Mouse (Mus musculus): ENCODE data around the gene Adcyap1r1.

Gene Adcyap1r1

DNA sequence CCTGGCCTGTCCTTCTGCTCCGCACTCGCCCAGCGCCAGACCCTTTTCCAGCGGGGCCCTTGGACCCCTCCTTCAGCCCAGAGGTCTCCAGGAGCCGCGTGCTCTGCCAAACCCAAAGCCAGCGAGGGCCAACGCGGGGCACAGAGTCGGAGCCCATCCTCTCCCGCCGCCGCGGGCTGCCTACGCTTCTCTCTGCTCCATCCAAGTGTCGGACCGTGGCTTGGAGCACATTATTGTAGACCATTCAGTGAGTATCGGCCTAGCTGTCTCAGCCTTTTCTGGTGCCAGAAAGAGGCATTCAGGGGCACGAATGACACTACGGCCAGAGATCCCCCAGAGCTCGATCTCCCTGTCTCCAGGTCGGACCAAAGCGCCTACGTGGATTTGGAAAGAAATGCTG, 603 bp downstream of the Adcyap1r1 start:
- no peak for DNase-seq

DNA sequence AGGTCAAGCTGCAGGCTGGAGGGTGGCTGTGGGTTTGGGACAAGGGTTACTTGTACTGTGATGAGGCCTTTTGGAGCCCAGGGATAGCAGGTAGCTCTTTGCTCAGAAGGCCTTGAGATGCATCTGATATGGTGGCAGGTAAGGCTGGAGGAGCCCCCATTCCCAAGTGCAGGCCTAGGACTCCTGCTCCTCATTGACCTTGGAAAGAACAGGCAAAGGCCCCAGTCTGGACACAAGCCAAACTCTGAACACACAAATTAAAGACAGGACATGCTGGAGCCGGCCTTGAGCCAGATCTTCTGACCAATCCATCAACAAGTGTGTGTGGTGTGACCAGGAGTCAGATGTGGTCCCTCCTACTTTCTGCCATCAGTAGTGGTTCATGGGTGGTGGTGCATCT, 1.8 kb downstream of the Adcyap1r1 start:
- DNase-seq = no peak

DNA sequence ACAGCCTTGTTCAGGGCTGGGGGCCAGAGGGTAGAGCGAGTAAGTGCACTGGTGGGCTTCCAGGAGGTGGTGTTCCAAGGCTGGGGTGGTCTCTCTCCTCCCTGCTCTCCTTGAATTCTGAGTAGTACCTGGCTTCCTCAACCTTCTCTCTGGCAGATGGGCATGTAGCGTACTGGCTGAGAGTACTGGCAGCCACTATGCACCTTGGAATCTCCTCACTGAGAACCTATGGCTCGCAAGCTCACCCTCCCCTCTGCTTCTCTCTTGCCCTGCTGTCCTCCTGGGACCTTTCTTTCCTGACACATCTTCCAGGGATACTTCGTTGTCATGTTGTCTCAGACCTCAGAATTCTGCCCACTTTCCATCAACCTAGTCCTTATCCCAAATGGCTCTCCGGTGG, 3.9 kb downstream of the Adcyap1r1 start:
- DNase-seq = no peak

DNA sequence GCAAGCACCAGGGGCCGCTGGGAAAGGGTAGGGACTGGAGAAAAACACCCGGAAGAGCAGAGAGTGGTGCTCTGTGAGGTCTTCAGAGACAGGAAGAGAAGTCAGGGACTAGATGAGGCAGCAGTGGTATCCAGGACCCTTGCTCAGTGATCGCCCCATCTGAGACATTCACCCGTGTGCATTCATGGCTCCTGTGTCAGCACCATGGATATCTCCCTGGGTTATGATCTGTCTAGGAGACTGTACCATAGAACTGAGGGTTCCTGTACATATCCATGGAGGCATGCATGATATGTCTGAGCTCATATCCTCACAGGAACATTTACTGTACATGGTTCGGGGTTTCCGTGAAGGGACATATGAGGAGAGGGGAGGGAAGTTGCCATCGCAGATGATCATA, 5.9 kb downstream of the Adcyap1r1 start:
- DNase-seq = no peak

GRCm38 (mm10) chr6:55458156-55458555, 6.4 kb downstream of the Adcyap1r1 start:
- DNase-seq = no peak

DNA sequence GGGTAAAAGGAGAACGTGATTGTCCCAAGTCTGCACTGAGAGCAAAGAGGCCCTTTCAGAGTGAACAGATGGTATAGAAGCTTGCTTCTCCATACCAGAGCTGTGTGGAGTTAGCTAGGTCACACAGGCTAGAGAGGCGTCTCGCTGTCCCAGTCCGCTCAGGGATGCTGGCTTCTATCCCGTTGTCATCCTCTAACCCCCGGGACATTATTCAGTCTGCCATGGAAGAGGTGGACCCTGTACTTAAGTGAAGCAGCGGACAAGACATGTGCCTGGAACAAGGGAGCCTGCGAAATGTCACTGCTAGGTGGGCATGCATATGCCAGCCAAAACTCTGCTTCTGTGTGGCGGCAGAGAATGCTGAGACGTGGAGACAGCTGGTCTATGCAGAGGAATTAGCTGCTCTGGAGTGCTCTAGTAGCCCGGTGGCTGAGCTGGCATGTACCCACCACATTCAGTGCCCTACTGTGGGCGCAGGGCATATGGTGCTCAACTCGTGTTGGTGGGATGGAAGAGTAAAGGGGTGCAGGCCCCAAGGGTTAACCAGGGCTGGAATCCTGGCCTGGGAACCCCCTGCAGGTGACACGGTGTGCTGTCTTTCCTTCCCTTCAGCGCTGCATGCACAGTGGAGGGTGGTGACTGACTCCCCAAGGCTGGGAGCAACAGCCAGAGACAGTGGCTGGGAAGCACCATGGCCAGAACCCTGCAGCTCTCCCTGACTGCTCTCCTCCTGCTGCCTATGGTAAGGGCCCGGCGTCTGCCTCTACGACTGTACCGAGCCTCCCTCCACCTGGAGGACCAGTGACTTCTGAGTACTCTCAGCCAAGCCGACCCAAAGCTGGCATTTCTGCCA, 8.0 kb downstream of the Adcyap1r1 start:
- no peak for DNase-seq

DNA sequence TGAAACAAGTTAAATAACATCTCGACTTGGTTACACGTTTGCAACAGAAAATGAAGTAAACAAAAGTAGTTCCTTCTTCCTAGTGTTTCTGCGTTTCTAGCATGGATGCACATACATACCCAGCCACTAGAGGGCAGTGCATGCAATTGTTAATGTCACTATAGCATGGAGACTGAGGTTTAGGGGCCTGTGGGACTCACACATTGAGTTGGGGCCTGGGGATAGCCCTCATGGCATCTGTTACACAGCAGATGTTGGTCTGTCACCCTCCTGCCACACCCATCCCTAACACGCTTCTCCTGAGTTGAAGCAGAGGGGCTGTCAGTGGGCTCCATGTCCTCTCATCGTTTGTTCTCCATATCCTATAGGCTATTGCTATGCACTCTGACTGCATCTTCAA, 9.4 kb downstream of the Adcyap1r1 start:
- no peak for DNase-seq

GRCm38 (mm10) chr6:55461678-55462077, 9.9 kb downstream of the Adcyap1r1 start:
- DNase-seq = no peak

DNA sequence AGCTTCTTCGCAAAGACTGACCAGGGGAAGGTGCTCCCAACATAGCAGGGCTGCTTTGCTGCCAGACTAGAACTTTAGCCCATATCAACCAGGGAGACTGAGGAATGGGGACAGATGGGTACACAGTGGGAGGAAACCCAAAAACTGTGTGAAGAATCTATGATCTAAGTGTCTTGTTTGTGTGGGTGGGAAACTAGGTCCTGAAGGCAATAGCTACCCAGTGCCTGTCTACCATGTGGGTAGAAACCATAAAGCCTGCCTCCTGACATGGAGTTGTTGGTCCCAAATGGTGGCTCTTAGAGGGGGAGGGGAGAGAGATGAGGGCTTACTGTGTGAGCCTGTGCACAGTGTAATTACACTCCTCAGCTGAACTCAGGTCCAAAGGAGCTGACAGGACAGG, 10.6 kb downstream of the Adcyap1r1 start:
- no peak for DNase-seq

DNA sequence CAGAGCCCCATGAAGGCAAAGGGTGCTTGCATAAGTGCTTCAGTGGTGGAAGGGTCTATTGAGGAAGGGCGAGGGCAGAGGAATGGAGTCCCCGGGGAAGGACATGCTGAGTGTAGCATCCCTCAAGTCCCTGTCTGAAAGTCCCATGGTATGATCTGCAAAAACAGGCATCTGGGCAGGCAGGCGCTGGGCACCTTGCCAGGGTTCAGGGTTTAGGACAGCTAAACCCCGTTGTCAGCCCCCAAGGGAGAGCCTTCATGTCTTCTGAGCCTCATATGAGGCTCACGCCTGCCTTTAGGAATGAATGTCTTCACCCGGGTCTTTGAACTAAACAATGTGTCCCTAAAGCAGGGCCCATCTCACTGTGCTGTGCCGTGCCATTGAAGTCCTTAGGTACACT, 12.2 kb downstream of the Adcyap1r1 start:
- DNase-seq = no peak

- no peak for DNase-seq
These were observed 13.5 kb downstream of the Adcyap1r1 start for GRCm38 (mm10) chr6:55465311-55465710.

DNA sequence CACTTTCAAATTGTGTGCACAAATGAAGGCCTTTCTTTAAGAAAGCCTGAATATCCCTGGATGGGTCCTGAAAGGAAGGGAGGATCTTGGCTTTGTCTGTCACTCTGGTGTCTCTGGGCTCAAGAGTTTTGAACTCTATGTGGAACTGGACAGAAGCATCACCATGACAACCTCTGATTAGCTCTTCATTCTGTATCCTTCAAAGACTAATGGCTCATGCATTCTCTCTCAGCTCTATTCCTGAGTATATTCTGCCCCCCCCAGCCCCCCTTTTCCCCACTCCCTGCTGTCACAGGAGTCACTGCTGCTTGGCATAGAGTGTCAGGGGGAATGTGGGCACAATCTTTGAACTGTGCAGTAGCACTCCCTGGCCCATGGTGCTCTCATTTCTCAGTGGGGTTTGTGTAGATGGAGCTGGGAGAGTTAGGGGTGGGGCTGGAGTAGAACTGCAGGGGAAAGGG, 14.6 kb downstream of the Adcyap1r1 start:
- no peak for DNase-seq

GRCm38 (mm10) chr6:55470691-55471090, 18.9 kb downstream of the Adcyap1r1 start:
- DNase-seq = no peak

- DNase-seq = no peak
These were observed 20.6 kb downstream of the Adcyap1r1 start for GRCm38 (mm10) chr6:55472381-55472780.

DNA sequence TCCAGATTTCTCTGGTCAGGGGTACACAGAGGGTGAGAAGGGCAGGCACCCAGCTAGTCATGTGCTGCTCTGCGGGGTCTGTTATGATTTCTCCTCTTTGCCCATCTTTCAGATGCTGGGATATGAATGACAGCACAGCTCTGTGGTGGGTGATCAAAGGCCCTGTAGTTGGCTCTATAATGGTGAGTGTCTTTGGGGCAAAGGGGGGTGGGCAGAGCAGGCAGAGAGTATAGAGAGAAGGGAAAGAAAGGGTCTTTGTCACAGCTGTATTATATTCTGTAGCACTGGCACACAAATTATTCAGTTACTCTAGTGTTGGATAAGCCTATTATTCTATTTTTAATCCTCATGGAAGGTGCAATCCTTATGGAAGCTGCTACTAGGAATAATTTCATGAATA, 29.2 kb downstream of the Adcyap1r1 start:
- no peak for DNase-seq

DNA sequence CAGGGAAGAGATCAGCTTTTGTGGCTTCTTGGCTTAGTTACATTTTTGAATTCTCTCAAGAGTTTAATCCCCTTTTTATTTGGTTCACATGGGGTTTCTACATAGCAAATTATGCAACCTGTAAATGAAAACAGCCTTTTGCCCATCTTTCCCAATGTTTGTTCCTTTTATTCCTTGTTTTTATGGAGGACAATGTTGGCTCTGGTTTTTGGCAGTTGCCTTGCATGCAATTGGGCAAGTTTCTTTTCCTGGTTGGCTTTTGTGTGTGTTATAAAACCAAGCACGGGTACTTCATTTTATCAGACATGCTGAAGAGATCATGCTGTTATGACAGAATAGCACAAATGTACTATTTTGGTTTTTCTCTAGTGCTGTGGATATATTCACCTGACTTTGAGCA, 30.7 kb downstream of the Adcyap1r1 start:
- DNase-seq = no peak

GRCm38 (mm10) chr6:55483360-55483759, 31.6 kb downstream of the Adcyap1r1 start:
- no peak for DNase-seq

DNA sequence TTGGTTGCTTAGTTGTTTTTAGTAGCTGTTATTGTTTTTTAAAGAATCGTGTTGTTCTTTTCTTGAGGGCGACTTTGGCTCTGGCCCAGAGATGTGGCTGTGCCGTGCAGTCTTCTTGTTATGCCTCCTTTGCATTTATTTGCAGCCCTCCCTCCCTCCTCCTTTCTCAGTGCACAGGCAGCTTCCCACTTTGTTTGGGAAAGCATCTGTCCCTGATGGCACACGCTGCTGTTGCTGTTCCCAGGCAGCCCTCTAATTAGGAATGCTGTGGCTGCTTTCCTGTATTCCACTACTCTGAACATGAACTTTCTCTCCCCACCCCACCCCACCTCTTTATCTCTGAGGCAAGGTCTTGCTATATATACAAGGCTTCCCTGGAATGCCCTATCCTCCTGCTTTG, 32.4 kb downstream of the Adcyap1r1 start:
- DNase-seq = no peak

GRCm38 (mm10) chr6:55485216-55485615, 33.4 kb downstream of the Adcyap1r1 start:
- DNase-seq = no peak

DNA sequence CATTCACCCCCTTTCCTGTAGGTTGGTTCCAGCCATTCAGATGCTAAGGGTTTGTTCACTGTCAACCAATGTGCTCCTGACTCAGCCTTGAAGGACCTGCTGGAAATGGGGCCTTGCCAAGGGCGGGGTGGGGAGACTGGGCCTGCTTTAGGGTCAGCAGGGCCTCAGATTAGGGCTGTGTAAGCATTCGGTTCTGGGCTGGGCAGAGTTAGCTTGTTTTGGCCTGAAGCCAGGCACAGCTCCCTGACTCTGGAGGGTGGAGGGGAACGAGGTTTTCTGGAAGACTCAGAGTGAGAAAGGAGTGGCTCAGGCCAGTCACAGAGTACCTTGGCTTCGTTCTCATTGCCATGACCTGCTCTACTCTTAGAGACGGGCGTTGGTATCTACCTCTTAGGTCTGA, 35.9 kb downstream of the Adcyap1r1 start:
- DNase-seq = peak; percentile 7

GRCm38 (mm10) chr6:55496201-55496600, 44.4 kb downstream of the Adcyap1r1 start:
- DNase-seq = no peak

DNA sequence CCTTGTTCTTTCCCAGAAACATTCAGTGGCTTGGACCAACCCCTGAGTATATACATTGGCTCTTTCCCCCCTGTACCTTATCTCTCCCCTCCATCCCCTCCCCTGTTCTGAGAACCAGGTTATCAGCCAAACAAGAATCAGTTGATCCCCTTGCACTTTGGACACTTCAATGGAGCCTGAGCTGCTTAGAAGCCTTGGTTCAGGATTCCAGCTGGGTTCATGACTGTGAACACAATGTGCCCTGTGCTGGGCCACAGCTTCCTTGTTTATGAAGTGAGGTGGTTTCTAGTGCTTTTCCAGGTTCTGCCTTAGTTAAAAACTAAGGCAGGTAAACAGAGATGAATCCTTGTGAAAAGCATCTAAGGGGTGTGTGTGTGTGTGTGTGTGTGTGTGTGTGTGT, 47.0 kb downstream of the Adcyap1r1 start:
- DNase-seq = no peak

DNA sequence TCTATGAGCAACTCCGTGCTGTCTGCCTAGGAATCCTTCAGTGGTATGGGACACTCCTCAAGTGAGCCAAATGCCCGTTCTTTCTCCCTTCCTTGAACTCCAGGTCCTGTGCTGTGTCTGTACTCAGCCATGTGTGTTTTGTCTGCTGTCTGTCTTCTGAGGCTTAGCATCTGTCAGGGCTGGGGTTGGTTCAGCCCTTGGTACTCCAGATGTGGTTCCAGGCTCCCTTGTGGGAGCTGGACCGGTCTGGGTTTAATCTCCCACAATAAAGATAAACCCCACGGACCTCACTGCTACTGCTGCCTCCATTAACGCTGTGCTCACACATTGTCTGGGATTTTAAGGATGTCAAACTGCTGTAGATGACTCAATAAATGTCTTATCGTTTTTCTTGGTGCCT, 49.3 kb downstream of the Adcyap1r1 start:
- DNase-seq = no peak

DNA sequence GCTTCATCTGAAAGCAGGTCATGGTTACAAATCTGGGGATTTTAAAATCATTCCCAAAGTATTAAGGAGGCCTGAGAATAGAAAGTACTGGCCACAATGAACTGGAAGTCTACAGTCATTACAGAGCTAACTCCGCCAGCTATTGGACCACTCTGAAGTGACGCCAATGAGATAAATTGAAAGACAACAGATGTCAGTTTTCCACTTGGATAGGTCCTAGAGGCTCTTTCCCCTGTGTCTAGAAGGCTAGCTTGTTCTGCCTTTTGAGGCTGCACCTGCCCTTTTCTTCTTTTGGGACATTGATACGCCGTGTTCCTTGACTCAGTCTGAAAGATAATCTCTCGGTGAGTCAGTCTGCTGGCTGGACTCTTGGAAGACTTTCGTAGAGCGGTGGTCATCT, 50.5 kb downstream of the Adcyap1r1 start:
- no peak for DNase-seq
